ENCODE assay signal across 9 mouse cellular contexts in genomic region chr11:114745134-114745533, GRCm38 (mm10). TPM values are rescaled to one million over a fixed set of nuclear protein-coding genes. Genes with fewer than 3 reads are reported as not detected.
DNase-seq lines count a peak whose midpoint lies in the region; ATAC-seq and TF ChIP-seq lines count a peak whose summit lies in the region.
"Had no signal": no experiment of that assay in that cellular context is flagged by ENCODE, and none has a peak within 500 bp of the region (broad histone marks: within the 10 kb centered on the region; RNA-seq: fewer than 3 reads in every experiment).

No protein-coding gene starts in this region.

- WGBS in forebrain, embryonic 12.5 days, result 1% methylated on average over 12 of the region's 12 CpGs
- WGBS in heart, postnatal 0 days, result 3% methylated on average over 12 of the region's 12 CpGs
- WGBS in neural tube, embryonic 15.5 days, result 1% methylated on average over 12 of the region's 12 CpGs

- H3K4me2 ChIP-seq in forebrain, embryonic 12.5 days, result peak overlapping the region; percentile 44
- H3K4me2 ChIP-seq in heart, postnatal 0 days (ENCODE audit: low read depth, low read length), result peak overlapping the region; percentile 26; the same call in 1 of the 2 replicates
- peak overlapping the region; percentile 48 for H3K4me2 ChIP-seq in neural tube, embryonic 15.5 days

- no peak for TF ChIP-seq EP300 in ES-Bruce4 (IDR thresholded peaks at IDR 0.05; ENCODE audit: insufficient read depth, low read depth, low read length)
- TF ChIP-seq EP300 in heart, postnatal 0 days (IDR thresholded peaks at IDR 0.05; ENCODE audit: low read depth), result no peak

- H3K9me3 ChIP-seq in ES-Bruce4 (replicated peaks; ENCODE audit: control insufficient read depth, insufficient read depth, low read length, poor library complexity, severe bottlenecking), result no peaks in the 10 kb centered on the region
- no peaks in the 10 kb centered on the region for H3K9me3 ChIP-seq in forebrain, embryonic 12.5 days
- H3K9me3 ChIP-seq in heart, postnatal 0 days (replicated peaks; ENCODE audit: control insufficient read depth, low read length), result no peaks in the 10 kb centered on the region
- no peaks in the 10 kb centered on the region for H3K9me3 ChIP-seq in neural tube, embryonic 15.5 days (replicated peaks)

- DNase-seq in c-Kit-positive CD71-positive TER-119-negative erythroid progenitor cells, embryonic 14.5 days (ENCODE audit: low read depth), result peak; percentile 61
- peak; percentile 77 for DNase-seq in heart, postnatal 0 days (ENCODE audit: low spot score)
- peak; percentile 95 to 97 for DNase-seq in kidney, postnatal 4 days
- DNase-seq in lung, adult 18-20 months, result peak; percentile 82 to 85
- DNase-seq in testis, postnatal 14 days (ENCODE audit: low spot score), result peak; percentile 84

- no peaks in the 10 kb centered on the region for H3K36me3 ChIP-seq in ES-Bruce4 (ENCODE audit: control insufficient read depth, insufficient read depth, low read length, poor library complexity, severe bottlenecking)
- H3K36me3 ChIP-seq in forebrain, embryonic 12.5 days (replicated peaks), result no peaks in the 10 kb centered on the region
- no peaks in the 10 kb centered on the region for H3K36me3 ChIP-seq in heart, postnatal 0 days (replicated peaks; ENCODE audit: control insufficient read depth, insufficient read depth, low read length)
- no peaks in the 10 kb centered on the region for H3K36me3 ChIP-seq in neural tube, embryonic 15.5 days

- TF ChIP-seq CTCF in ES-Bruce4 (IDR thresholded peaks at IDR 0.05; ENCODE audit: low read depth, low read length), result peak; percentile 94
- peak; percentile 97 for TF ChIP-seq CTCF in heart, postnatal 0 days (IDR thresholded peaks at IDR 0.05; ENCODE audit: low read depth)

- H3K27me3 ChIP-seq in ES-Bruce4 (ENCODE audit: control insufficient read depth, insufficient read depth, low read length, poor library complexity, severe bottlenecking), result no peaks in the 10 kb centered on the region
- peaks cover 15% of the 10 kb centered on the region for H3K27me3 ChIP-seq in forebrain, embryonic 12.5 days
- H3K27me3 ChIP-seq in heart, postnatal 0 days (ENCODE audit: control insufficient read depth, insufficient read depth, low read length), result no peaks in the 10 kb centered on the region
- 0 out of 2 replicates have a peak, but pooled peaks cover 5% of the 10 kb centered on the region for H3K27me3 ChIP-seq in neural tube, embryonic 15.5 days (replicated peaks)

- peak; percentile 80 for ATAC-seq in forebrain, embryonic 12.5 days (ENCODE audit: low FRiP score)
- peak; percentile 80 for ATAC-seq in heart, postnatal 0 days (ENCODE audit: insufficient read depth, low read depth)
- peak; percentile 53; the same call in 1 of the 2 replicates for ATAC-seq in neural tube, embryonic 15.5 days (ENCODE audit: low FRiP score)

- H3K27ac ChIP-seq in ES-Bruce4 (ENCODE audit: insufficient read depth, low read length), result no peak overlapping the region
- H3K27ac ChIP-seq in forebrain, embryonic 12.5 days, result no peak overlapping the region
- no peak overlapping the region for H3K27ac ChIP-seq in heart, postnatal 0 days (ENCODE audit: low read depth)
- no peak overlapping the region for H3K27ac ChIP-seq in neural tube, embryonic 15.5 days (replicated peaks)
- H3K27ac ChIP-seq: macrophage had no signal

- TF ChIP-seq POLR2A in ES-Bruce4 (IDR thresholded peaks at IDR 0.05; ENCODE audit: insufficient read depth, low read length), result no peak

- no peak overlapping the region for H3K9ac ChIP-seq in ES-Bruce4 (ENCODE audit: low read depth, poor library complexity, severe bottlenecking)
- no peak overlapping the region for H3K9ac ChIP-seq in forebrain, embryonic 12.5 days
- H3K9ac ChIP-seq in heart, postnatal 0 days (replicated peaks; ENCODE audit: low read depth, low read length), result no peak overlapping the region
- H3K9ac ChIP-seq in neural tube, embryonic 15.5 days (replicated peaks), result no peak overlapping the region; the same call in 1 of the 2 replicates

- H3K4me3 ChIP-seq in ES-Bruce4 (ENCODE audit: low read depth, low read length), result no peak overlapping the region
- 0 out of 2 replicates have a peak overlapping the region, but pooled peaks have one; percentile 16 for H3K4me3 ChIP-seq in forebrain, embryonic 12.5 days (replicated peaks)
- H3K4me3 ChIP-seq in heart, postnatal 0 days (ENCODE audit: low read depth, low read length), result no peak overlapping the region
- peak overlapping the region; percentile 18; the same call in 1 of the 2 replicates for H3K4me3 ChIP-seq in neural tube, embryonic 15.5 days (replicated peaks)

- no peaks in the 10 kb centered on the region for H3K4me1 ChIP-seq in ES-Bruce4 (ENCODE audit: control insufficient read depth, insufficient read depth, low read length)
- peaks cover 22% of the 10 kb centered on the region for H3K4me1 ChIP-seq in forebrain, embryonic 12.5 days
- peaks cover 6% of the 10 kb centered on the region for H3K4me1 ChIP-seq in heart, postnatal 0 days (ENCODE audit: control insufficient read depth, insufficient read depth)
- H3K4me1 ChIP-seq in neural tube, embryonic 15.5 days, result peaks cover 13% of the 10 kb centered on the region

RNA-seq across cellular contexts. Expression of gene Dnaic2, which starts 17.9 kb away (rescaled TPM):
- polyA plus RNA-seq in ES-Bruce4 (2011; ENCODE audit: insufficient read depth, insufficient read length, low read depth, missing spikeins), result 1.3 and 1.7 TPM in 2 replicates
- 1.9 and 2.0 TPM in 2 replicates for polyA plus RNA-seq in forebrain, embryonic 12.5 days (2016; fragmentation: Nextera tagmentation; extraction: Ambion mirVana)
- not detected in 2 replicates for total RNA-seq in heart, postnatal 0 days (2014; rRNA removed; ENCODE audit: low replicate concordance)
- 0.33 and 0.75 TPM in 2 replicates for polyA plus RNA-seq in heart, postnatal 0 days (2015; fragmentation: Nextera tagmentation; extraction: Ambion mirVana)
- polyA plus RNA-seq in neural tube, embryonic 15.5 days (2015; fragmentation: Nextera tagmentation; extraction: Ambion mirVana), result 1.7 and 1.9 TPM in 2 replicates
- polyA plus RNA-seq: macrophage had no signal

RNA-seq across cellular contexts. Expression of gene Kif19a, which starts 20.1 kb away (rescaled TPM):
- 1.0 and 1.4 TPM in 2 replicates for polyA plus RNA-seq in ES-Bruce4 (2011; ENCODE audit: insufficient read depth, insufficient read length, low read depth, missing spikeins)
- polyA plus RNA-seq in forebrain, embryonic 12.5 days (2016; fragmentation: Nextera tagmentation; extraction: Ambion mirVana), result 0.80 and 1.4 TPM in 2 replicates
- total RNA-seq in heart, postnatal 0 days (2014; rRNA removed; ENCODE audit: low replicate concordance), result 2.7 TPM in 1 of 2 replicates, not detected in the other
- 0.08 and 0.14 TPM in 2 replicates for polyA plus RNA-seq in heart, postnatal 0 days (2015; fragmentation: Nextera tagmentation; extraction: Ambion mirVana)
- polyA plus RNA-seq in neural tube, embryonic 15.5 days (2015; fragmentation: Nextera tagmentation; extraction: Ambion mirVana), result 0.47 and 1.0 TPM in 2 replicates

RNA-seq across cellular contexts. Expression of gene Btbd17, which starts 50.6 kb away (rescaled TPM):
- 0.93 TPM in 1 of 2 replicates, not detected in the other for polyA plus RNA-seq in ES-Bruce4 (2011; ENCODE audit: insufficient read depth, insufficient read length, low read depth, missing spikeins)
- 41.6 and 44.8 TPM in 2 replicates for polyA plus RNA-seq in forebrain, embryonic 12.5 days (2016; fragmentation: Nextera tagmentation; extraction: Ambion mirVana)
- not detected in 2 replicates for total RNA-seq in heart, postnatal 0 days (2014; rRNA removed; ENCODE audit: low replicate concordance)
- polyA plus RNA-seq in heart, postnatal 0 days (2015; fragmentation: Nextera tagmentation; extraction: Ambion mirVana), result 0.12 and 0.18 TPM in 2 replicates
- 14.8 and 21.3 TPM in 2 replicates for polyA plus RNA-seq in neural tube, embryonic 15.5 days (2015; fragmentation: Nextera tagmentation; extraction: Ambion mirVana)
- polyA plus RNA-seq: macrophage had no signal

RNA-seq across cellular contexts. Expression of gene Gpr142, which starts 53.6 kb away (rescaled TPM):
- polyA plus RNA-seq in ES-Bruce4 (2011; ENCODE audit: insufficient read depth, insufficient read length, low read depth, missing spikeins), result not detected in 2 replicates
- polyA plus RNA-seq in forebrain, embryonic 12.5 days (2016; fragmentation: Nextera tagmentation; extraction: Ambion mirVana), result not detected in 2 replicates
- total RNA-seq in heart, postnatal 0 days (2014; rRNA removed; ENCODE audit: low replicate concordance), result not detected in 2 replicates
- not detected in 2 replicates for polyA plus RNA-seq in heart, postnatal 0 days (2015; fragmentation: Nextera tagmentation; extraction: Ambion mirVana)
- polyA plus RNA-seq in neural tube, embryonic 15.5 days (2015; fragmentation: Nextera tagmentation; extraction: Ambion mirVana), result not detected in 2 replicates
- polyA plus RNA-seq: macrophage had no signal

Comparison
In these comparisons a context has a peak if more than half of its experiments do, and no peak if none do; other contexts are left out.
1. H3K4me3 ChIP-seq: peak in forebrain, embryonic 12.5 days (single experiment) and neural tube, embryonic 15.5 days (single experiment); none in ES-Bruce4 (single experiment) and heart, postnatal 0 days (single experiment).
2. Peak in every context shown above with its lines, with median percentiles within 50 percentile points of each other: DNase-seq, ATAC-seq and H3K4me2 ChIP-seq.